Mouse (Mus musculus) E14TG2a.4 (cell line): ENCODE measurements around the gene Mmachc.

Source experiments
- CTCF ChIP-seq: conservative IDR thresholded peaks from 2 replicates; pipeline ENCODE4 v1.5.1; 2014; ENCODE audit warnings: low read length
- NANOG ChIP-seq: IDR thresholded peaks from 2 replicates; pipeline ENCODE4 v1.6.1; 2014; ENCODE audit warnings: borderline replicate concordance, low read length, mixed read lengths
- POU5F1 ChIP-seq: IDR thresholded peaks from 2 replicates; pipeline ENCODE4 v1.6.1; 2014; ENCODE audit warnings: low read length, borderline replicate concordance

GRCm38 (mm10) chr4:116684665-116685064 lies 23.5 kb downstream of the Mmachc start:
- no peak for TF ChIP-seq CTCF
- TF ChIP-seq NANOG, result no peak
- no peak for TF ChIP-seq POU5F1
